18 mouse cellular contexts compared by ENCODE assay signal in the genomic region with DNA sequence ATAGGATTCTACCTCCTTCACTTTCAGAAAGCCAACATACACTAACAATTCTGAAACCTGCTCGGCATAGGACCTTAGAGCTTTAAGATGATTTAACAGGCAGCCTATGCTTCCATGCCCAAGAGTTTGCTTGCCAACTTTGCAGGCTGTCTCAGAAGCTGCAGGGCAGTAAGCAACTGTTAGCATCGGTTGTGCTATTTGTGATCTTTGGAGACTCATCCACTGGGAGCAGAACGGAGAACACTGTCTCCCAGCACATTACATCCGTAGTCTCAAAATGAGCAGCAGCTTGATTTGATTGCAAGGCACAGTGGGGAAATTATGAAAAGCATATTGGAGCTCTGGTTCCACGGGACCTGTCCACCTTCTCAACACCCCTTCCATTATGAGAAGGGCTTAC.
DNase-seq lines count a peak whose midpoint lies in the region; ATAC-seq lines count a peak whose summit lies in the region.
"Had no signal": no experiment of that assay in that cellular context is flagged by ENCODE, and none has a peak within 500 bp of the region (broad histone marks: within the 10 kb centered on the region; RNA-seq: fewer than 3 reads in every experiment).

No protein-coding gene starts in this region.

- peak; percentile 95 for ATAC-seq in frontal cortex, adult (ENCODE audit: low TSS enrichment)
- ATAC-seq: activated CD4-positive, CD25-positive, alpha-beta regulatory T cell, adult 4 months; forebrain, embryonic 15.5 days; hindbrain, postnatal 0 days; Patski had no signal

- no peak for DNase-seq in frontal cortex, postnatal 25 days (ENCODE audit: low spot score in 2 of 2)
- peak; percentile 65 for DNase-seq in layer of hippocampus, adult 9-11 months
- no peak for DNase-seq in layer of hippocampus, postnatal 10 days (ENCODE audit: low spot score in 2 of 2)
- DNase-seq in right cerebral cortex, postnatal 14 days = peak; percentile 3
- no peak for DNase-seq in right cerebral cortex, postnatal 25 days
- DNase-seq in MN1 (ENCODE audit: low spot score) = no peak
- DNase-seq: adrenal gland, postnatal 14 days; cerebellum, adult 11 months; cerebellum, adult 8-10 months; embryo, embryonic 11 days; gastrocnemius, postnatal 10 days; heart, adult 18-20 months; heart, postnatal 14 days had no signal

Comparison
In these comparisons a context has a peak if more than half of its experiments do, and no peak if none do; other contexts are left out.
1. DNase-seq: peak in layer of hippocampus, adult 9-11 months (single experiment) and right cerebral cortex, postnatal 14 days (single experiment); none in frontal cortex, postnatal 25 days (0 of 2), layer of hippocampus, postnatal 10 days (0 of 2), right cerebral cortex, postnatal 25 days (single experiment) and MN1 (single experiment).